Mouse (Mus musculus) heart, embryonic 14.5 days (tissue): ENCODE data around the gene Col11a2. TPM values are rescaled to one million over a fixed set of nuclear protein-coding genes. Genes with fewer than 3 reads are reported as not detected.

Experiments
- ATAC-seq: fragments of 200-750 bp; cut with Nextera tagmentation; 2 replicates; pipeline ENCODE4 v1.8.0; 2017; ENCODE audit warnings: low read depth, moderate TSS enrichment; ENCODE audit not compliant: insufficient number of reproducible peaks, insufficient read depth, low FRiP score
- H3K27ac ChIP-seq, 2 experiments: fragments of 200-500 bp in 1 of 2; fragments of 300-500 bp in 1 of 2; sonication (generic) in 1 of 2; replicated peaks in 1 of 2; 2 replicates each; pipeline ENCODE4 v1.5.1; 2012 to 2014; ENCODE audit warnings: low read depth in 2 of 2, low read length in 2 of 2, control low read depth in 1 of 2, mild to moderate bottlenecking in 1 of 2, mixed read lengths in 1 of 2; ENCODE audit not compliant: control insufficient read depth in 1 of 2, insufficient read depth in 1 of 2
- H3K27me3 ChIP-seq: fragments of 300-500 bp; sonication (generic); 2 replicates; pipeline ENCODE4 v1.6.1; 2014; ENCODE audit warnings: mild to moderate bottlenecking, low read length, control low read depth; ENCODE audit not compliant: control insufficient read depth, insufficient read depth
- H3K36me3 ChIP-seq: fragments of 300-500 bp; sonication (generic); 2 replicates; pipeline ENCODE4 v1.6.1; 2014; ENCODE audit warnings: mild to moderate bottlenecking, control low read depth, low read length, mixed read lengths; ENCODE audit not compliant: control insufficient read depth, insufficient read depth
- H3K4me1 ChIP-seq, 2 experiments: fragments of 200-500 bp in 1 of 2; fragments of 300-500 bp in 1 of 2; sonication (generic) in 1 of 2; 2 replicates each; pipeline ENCODE4 v1.6.1; 2012 to 2014; ENCODE audit warnings: low read length in 2 of 2, control low read depth in 1 of 2, mixed read lengths in 1 of 2; ENCODE audit not compliant: control insufficient read depth in 2 of 2, insufficient read depth in 2 of 2
- H3K4me2 ChIP-seq: fragments of 300-500 bp; sonication (generic); 2 replicates; pipeline ENCODE4 v1.6.1; 2014; ENCODE audit warnings: mild to moderate bottlenecking, low read length
- H3K4me3 ChIP-seq, 2 experiments: fragments of 200-500 bp in 1 of 2; fragments of 300-500 bp in 1 of 2; sonication (generic) in 1 of 2; 2 replicates each; pipeline ENCODE4 v1.5.1; 2012 to 2014; ENCODE audit warnings: low read length in 2 of 2, mild to moderate bottlenecking in 2 of 2, control low read depth in 1 of 2, low read depth in 1 of 2, moderate library complexity in 1 of 2; ENCODE audit not compliant: control insufficient read depth in 1 of 2, insufficient read depth in 1 of 2
- H3K9ac ChIP-seq: fragments of 300-500 bp; sonication (generic); 2 replicates; pipeline ENCODE4 v1.6.1; 2014; ENCODE audit warnings: mild to moderate bottlenecking, low read length
- H3K9me3 ChIP-seq: fragments of 300-500 bp; sonication (generic); 2 replicates; pipeline ENCODE4 v1.6.1; 2016; ENCODE audit warnings: low read length, control low read depth; ENCODE audit not compliant: control insufficient read depth
- WGBS: fragments of 180-500 bp; shearing (Covaris S2); extraction: QIAGEN DNeasy Blood & Tissue Kit; methylation state at CpG from one replicate; pipeline ENCODE4 v1.1.7; 2014; 5-methylcytosine and 5-hydroxymethylcytosine counted together
- polyA plus RNA-seq: library from polyadenylated mRNA; unstranded; fragments of >200 nt; fragmentation: Nextera tagmentation; extraction: Ambion mirVana; gene quantifications from 2 replicates; pipeline ENCODE4 v1.2.1, GENCODE M21; 2014

Col11a2 gene
- polyA plus RNA-seq, 1 experiment from 2014 or later: 0.51 TPM

DNA sequence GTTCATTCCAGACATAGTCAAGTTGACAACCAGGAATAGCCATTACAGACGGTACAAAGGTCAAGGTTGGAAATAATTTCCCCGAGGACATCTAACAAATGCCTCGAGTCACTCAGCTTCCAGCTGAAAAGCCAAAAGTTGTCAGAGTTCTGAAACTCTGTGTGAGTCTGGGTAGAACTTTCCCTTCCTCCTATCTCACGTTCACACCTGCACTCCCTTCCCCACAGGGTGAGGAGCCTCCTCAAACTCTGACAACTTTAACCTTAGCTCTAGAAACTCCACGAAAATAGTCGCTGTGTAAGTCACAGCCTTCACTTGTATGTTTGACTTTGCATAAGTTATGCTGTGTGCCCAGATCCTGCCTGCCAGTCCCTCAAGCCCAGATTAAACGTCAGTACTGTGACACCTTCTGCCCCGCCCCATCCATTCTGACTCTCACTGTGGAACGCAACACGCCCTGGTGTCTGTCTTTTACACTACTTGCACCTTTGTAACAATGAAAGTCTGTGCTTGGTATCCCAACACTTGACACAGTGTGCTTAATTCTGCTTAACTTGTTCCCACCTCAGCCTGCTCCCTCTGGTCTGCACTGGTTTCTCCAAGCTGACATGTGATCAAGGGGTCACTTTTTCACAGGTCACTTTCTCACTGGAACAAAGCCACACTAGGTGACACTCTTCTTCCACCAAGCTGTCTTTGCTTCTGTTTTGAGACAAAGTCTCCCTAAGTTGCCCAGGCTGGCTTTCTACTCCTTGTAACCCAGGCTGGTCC is 59.7 kb downstream of the Col11a2 start:
- Histone ChIP-seq H3K36me3 (no peaks in the 10 kb centered on the region), H3K27ac (0 out of 4 replicates have a peak overlapping the region, but pooled peaks of 1 of the 2 experiments have one; percentile 14), H3K4me3 (no peak overlapping the region), H3K27me3 (no peaks in the 10 kb centered on the region), H3K4me2 (no peak overlapping the region), H3K9me3 (no peaks in the 10 kb centered on the region), H3K9ac (no peak overlapping the region), H3K4me1 (peaks cover 5 to 6% of the 10 kb centered on the region in 2 experiments; a peak in 2 of 4 replicates)
- ATAC-seq: no peak
- WGBS: 36% methylated on average over 10 of the region's 10 CpGs

DNA sequence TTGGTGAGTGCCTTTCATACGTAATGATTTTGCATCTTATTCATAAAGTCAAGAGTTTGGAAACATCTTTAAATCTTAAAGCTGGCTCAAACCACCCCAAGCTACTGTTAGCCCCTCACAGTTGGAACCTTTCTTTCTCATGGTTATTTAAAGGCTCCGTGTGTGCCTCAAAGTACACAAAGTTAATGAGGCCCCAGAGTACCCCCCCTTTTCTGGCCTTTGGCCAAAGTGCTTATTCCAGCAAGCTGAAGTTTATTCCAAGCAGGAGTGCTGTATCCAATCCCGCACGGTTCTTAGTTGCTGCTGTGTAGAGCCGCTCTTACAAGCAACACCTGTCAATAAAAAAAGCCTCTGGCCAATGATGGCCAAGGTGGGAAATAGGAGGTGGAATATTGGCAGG is 60.3 kb downstream of the Col11a2 start:
- Histone ChIP-seq H3K9me3 (no peaks in the 10 kb centered on the region), H3K4me2 (no peak overlapping the region), H3K27ac (no peak overlapping the region), H3K36me3 (no peaks in the 10 kb centered on the region), H3K27me3 (no peaks in the 10 kb centered on the region), H3K4me3 (no peak overlapping the region), H3K4me1 (peaks cover 5 to 6% of the 10 kb centered on the region in 2 experiments; a peak in 1 of 4 replicates), H3K9ac (no peak overlapping the region)
- no peak for ATAC-seq
- 58% methylated on average over 5 of the region's 5 CpGs for WGBS

DNA sequence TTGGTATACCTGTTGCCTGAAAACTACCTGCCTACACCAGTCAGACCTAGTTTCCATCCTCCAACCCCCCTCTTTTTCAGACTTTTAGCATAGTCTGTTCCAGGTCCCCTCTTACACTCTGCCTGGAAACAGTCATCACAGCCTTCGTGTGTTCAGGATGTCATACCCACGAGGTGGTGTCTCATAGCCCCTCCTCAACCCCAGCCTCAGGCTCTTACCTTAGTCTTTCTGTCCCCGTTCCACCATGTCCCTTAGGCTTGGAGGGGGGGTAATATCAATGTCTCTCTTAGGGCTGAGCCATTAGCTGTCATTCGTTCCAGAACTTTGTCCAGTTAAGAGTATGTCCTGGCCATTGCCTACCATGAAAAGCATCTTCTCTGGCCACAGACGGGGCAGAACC is 61.9 kb downstream of the Col11a2 start:
- no peak overlapping the region for H3K4me2 ChIP-seq

DNA sequence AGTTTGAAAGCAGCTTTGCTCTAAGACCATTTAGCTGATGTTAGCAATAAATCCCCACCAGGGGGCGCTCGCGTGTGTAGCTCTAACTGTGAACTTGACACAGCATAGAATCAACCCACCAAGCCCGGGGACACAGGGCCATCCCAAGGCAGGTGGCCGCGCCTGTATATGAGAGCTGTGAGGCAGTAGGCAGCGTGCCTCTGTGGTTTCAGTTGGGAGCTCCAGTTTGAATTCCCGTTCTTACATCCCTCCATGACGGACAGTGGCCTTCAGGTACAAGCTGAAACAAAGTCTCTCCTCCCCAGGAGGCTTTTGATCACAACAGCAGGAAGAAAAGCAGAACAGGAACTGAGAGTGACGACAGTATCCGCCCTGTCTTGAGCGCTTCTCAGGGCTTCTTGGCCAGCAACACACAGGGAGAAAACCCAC is 62.4 kb downstream of the Col11a2 start:
- Histone ChIP-seq H3K36me3 (no peaks in the 10 kb centered on the region), H3K9me3 (no peaks in the 10 kb centered on the region), H3K4me2 (peak overlapping the region; percentile 51), H3K4me3 (peak overlapping the region in 1 of 2 experiments; percentile 19; a peak in 2 of 4 replicates), H3K9ac (no peak overlapping the region), H3K27me3 (no peaks in the 10 kb centered on the region), H3K27ac (no peak overlapping the region), H3K4me1 (peaks cover 5 to 6% of the 10 kb centered on the region in 2 experiments; a peak in 1 of 4 replicates)
- ATAC-seq: peak; percentile 70
- WGBS: 6% methylated on average over 12 of the region's 12 CpGs

More for the DNA sequence above, 61.9 kb downstream of the Col11a2 start:
- H3K36me3 ChIP-seq: no peaks in the 10 kb centered on the region
- 0 out of 2 replicates have a peak, but pooled peaks have one; percentile 11 for ATAC-seq
- H3K27me3 ChIP-seq: no peaks in the 10 kb centered on the region
- WGBS: 26% methylated on average over 5 of the region's 5 CpGs
- no peak overlapping the region for H3K27ac ChIP-seq
- H3K9me3 ChIP-seq: no peaks in the 10 kb centered on the region
- no peak overlapping the region for H3K9ac ChIP-seq
- H3K4me1 ChIP-seq: peaks cover 5 to 6% of the 10 kb centered on the region in 2 experiments; a peak in 1 of 4 replicates
- no peak overlapping the region for H3K4me3 ChIP-seq

DNA sequence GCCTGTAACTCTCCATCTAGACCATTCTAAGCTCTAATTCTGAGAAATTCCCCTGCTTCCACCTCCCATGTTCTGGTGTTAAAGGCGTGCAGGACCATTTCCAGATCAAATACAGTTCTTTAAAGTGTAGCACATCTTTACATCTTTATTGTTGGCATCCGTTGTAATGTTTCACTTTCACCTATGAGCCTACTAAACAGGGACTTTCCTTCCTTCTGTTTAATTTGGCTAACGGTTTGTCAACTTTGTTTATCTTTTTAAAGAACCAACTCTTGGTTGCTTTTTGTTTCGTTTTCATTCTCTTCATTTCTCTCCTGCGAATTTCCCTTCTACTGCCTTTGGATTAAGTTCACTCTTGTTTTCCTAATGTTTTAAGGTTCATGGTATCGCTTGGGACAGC is 63.6 kb downstream of the Col11a2 start:
- 72% methylated on average over 6 of the region's 6 CpGs for WGBS
- ATAC-seq: no peak
- H3K4me2 ChIP-seq: no peak overlapping the region
- H3K27ac ChIP-seq: no peak overlapping the region
- no peaks in the 10 kb centered on the region for H3K9me3 ChIP-seq
- no peak overlapping the region for H3K9ac ChIP-seq
- H3K27me3 ChIP-seq: no peaks in the 10 kb centered on the region
- H3K4me3 ChIP-seq: no peak overlapping the region
- H3K4me1 ChIP-seq: peaks cover 5 to 6% of the 10 kb centered on the region in 2 experiments; a peak in 1 of 4 replicates
- H3K36me3 ChIP-seq: no peaks in the 10 kb centered on the region

DNA sequence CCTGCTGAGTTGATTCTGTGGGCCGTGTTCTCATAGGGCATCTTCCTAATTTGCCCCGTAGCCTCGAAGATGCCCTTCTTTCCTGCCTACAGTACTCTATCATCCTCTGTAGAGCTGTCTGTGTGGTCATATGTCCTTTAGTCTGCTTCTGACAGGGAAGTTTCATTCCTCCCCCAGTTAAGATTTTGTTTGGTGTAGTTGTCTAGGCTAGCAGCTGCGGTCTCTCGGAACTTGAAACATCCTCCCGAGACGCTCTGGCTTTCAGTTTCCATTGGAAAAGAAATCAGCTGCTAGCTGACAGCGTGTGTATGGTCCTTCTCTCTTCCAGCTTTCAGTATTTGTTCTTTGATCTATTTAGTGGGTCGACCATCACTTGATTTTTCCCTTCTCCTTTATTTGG is 65.6 kb downstream of the Col11a2 start:
- H3K4me2 ChIP-seq: no peak overlapping the region
- ATAC-seq: no peak
- peaks cover 10% of the 10 kb centered on the region for H3K36me3 ChIP-seq
- no peak overlapping the region for H3K4me3 ChIP-seq
- no peaks in the 10 kb centered on the region for H3K27me3 ChIP-seq
- WGBS: 75% methylated on average over 9 of the region's 9 CpGs
- no peak overlapping the region for H3K9ac ChIP-seq
- H3K9me3 ChIP-seq: no peaks in the 10 kb centered on the region
- no peaks in the 10 kb centered on the region for H3K4me1 ChIP-seq
- H3K27ac ChIP-seq: no peak overlapping the region

DNA sequence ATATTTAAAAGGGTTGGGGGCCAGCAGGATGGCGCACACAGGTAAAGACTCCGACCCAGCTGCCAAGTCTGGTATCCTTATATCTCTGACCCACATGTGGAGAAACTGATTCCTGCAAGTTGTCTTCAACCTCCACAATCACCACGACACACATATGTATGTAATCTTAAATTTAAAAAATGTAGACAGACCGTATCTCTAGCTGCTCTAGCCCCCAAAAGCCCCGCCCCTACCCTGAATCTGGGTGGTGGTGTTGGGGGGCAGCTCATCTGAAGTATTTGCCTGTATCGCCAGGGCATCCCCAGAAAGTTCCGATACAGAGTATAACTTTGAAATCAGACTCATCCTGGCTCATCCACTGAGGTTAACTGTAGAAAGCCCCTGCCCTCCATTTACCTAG is 67.3 kb downstream of the Col11a2 start:
- no peak overlapping the region for H3K4me3 ChIP-seq
- no peaks in the 10 kb centered on the region for H3K9me3 ChIP-seq
- peaks cover 27% of the 10 kb centered on the region for H3K36me3 ChIP-seq
- no peaks in the 10 kb centered on the region for H3K27me3 ChIP-seq
- no peak overlapping the region for H3K27ac ChIP-seq
- no peak overlapping the region for H3K9ac ChIP-seq
- WGBS: 79% methylated on average over 7 of the region's 7 CpGs
- H3K4me1 ChIP-seq: no peaks in the 10 kb centered on the region
- no peak for ATAC-seq
- H3K4me2 ChIP-seq: no peak overlapping the region
